Mouse (Mus musculus) embryonic fibroblast, embryonic 13.5 days (primary cell): ENCODE data around the gene Car10.

Source experiments
- CTCF ChIP-seq: IDR thresholded peaks from 2 replicates; pipeline ENCODE4 v1.5.1; 2011; ENCODE audit warnings: mild to moderate bottlenecking, control low read depth, low read length, moderate library complexity, borderline replicate concordance; ENCODE audit not compliant: insufficient read depth
- POLR2A ChIP-seq: IDR thresholded peaks from 2 replicates; pipeline ENCODE4 v1.6.1; 2011; ENCODE audit warnings: low read depth, mild to moderate bottlenecking, control low read depth, low read length, moderate library complexity

GRCm38 (mm10) chr11:93154910-93155309 lies 57.1 kb downstream of the Car10 start:
- TF ChIP-seq POLR2A: no peak
- TF ChIP-seq CTCF: no peak
